Mouse (Mus musculus): Measurements from ENCODE around the gene Myof. TPM values are rescaled to one million over a fixed set of nuclear protein-coding genes. Genes with fewer than 3 reads are reported as not detected.

Myof gene
- total RNA-seq, 1 experiment from 2014 or later, result 4.6 TPM

Other genes starting within 250 kb of the Myof start
- gene Cep55, start 11.4 kb upstream of the Myof start, total RNA-seq (2017), result 2.9 to 4.1 TPM (median 3.4 TPM) in 3 replicates
- gene Ffar4, start 53.5 kb upstream of the Myof start, total RNA-seq (2017), result 0.32 TPM in 1 of 3 replicates, not detected in the others
- not detected in 3 replicates for gene Rbp4, start 81.7 kb upstream of the Myof start, total RNA-seq (2017)
- not detected in 3 replicates for gene Pde6c, start 89.2 kb upstream of the Myof start, total RNA-seq (2017)
- gene Fra10ac1, start 180.6 kb upstream of the Myof start, total RNA-seq (2017), result 21.3 to 28.9 TPM (median 22.3 TPM) in 3 replicates
- gene Lgi1, start 221.0 kb upstream of the Myof start, total RNA-seq (2017), result not detected in 3 replicates

Data from monocyte, adult 5-6 weeks (primary cell).